Mouse (Mus musculus) myocyte (in vitro differentiated cells): ENCODE data around the gene Spice1.

ENCODE experiments used
- POLR2A ChIP-seq: IDR thresholded peaks from one replicate; pipeline ENCODE4 v1.6.1; 2011; ENCODE audit warnings: low read depth, mild to moderate bottlenecking, control low read depth, moderate library complexity; ENCODE audit not compliant: insufficient read length
- POLR2AphosphoS2 ChIP-seq: IDR thresholded peaks from one replicate; pipeline ENCODE4 v1.6.1; 2011; ENCODE audit warnings: low read depth, control low read depth; ENCODE audit not compliant: insufficient read length
- SRF ChIP-seq: IDR thresholded peaks from one replicate; pipeline ENCODE4 v1.6.1; 2011; ENCODE audit warnings: low read depth; ENCODE audit not compliant: control insufficient read depth, insufficient read length
- TCF12 ChIP-seq: IDR thresholded peaks from one replicate; pipeline ENCODE4 v1.6.1; 2011; ENCODE audit warnings: mild to moderate bottlenecking, control low read depth; ENCODE audit not compliant: poor library complexity, insufficient read depth, severe bottlenecking
- USF1 ChIP-seq: IDR thresholded peaks from one replicate; pipeline ENCODE4 v1.6.1; 2011; ENCODE audit warnings: low read depth, mild to moderate bottlenecking, control low read depth, moderate library complexity

DNA sequence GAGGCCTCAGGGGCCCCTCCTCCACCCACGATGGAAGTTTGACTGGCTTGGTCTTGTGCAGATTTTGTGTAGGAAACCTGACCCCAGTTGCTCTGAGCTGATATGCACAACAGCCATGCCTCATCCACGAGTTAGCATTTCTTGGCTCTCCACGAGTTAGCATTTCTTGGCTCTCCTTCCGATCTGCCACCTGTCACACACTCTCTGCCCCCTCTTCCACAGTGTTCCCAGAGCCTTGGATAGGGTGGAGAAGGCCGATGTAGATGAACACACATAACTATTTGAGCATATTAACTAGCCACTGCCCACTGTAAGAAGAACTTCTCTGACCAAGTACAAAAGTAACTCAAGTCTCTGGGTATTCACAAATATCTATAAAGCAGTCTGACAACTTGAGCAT lies 81.5 kb downstream of the Spice1 start:
- TF ChIP-seq POLR2A (no peak), USF1 (no peak), SRF (no peak), TCF12 (no peak), POLR2AphosphoS2 (no peak)
